Mouse (Mus musculus): ENCODE measurements around the gene BC024063.

DNA sequence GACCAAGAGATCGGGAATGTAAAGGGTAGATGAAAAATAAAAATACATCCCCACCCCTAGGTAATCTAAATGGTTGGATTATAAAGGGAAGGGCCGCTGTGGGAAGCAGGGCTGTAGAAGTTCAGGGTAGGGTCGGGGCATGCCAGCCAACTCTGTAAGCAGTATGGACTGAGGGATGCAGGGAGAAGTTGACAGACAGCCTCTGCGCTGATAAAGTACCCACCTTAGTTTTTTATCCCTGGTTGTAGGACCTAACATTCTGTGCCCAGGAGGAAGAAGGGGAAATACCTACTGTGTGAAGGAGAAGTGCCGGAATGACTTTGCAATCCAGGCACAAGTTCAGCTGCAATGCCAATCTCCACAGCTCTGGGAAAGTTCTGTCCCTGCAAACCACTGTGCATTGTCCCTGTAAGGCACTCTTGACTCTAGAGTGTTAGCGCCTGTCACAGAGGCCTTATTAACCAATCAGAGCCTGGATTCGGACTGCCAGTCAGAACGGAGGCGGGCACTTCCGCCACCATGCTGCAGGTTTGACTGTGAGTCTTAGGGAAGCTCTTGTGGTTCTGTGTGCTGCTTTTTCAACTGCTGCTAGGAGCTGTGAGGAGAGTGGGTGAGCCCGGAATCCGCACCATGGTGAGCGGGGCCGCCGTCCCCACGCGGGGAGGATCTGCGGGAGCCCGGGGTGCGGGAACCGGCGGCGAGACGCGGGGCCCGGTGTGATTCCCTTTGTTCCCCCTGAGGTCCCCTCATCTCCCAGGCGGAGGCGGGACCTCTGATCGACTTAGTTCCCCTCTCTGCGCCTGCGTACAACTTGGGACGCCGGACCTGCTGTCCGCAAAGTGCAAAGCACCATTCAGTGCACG is 35.3 kb upstream of the BC024063 start, which contains the start of gene Zfp873:
- TF ChIP-seq CTCF (IDR thresholded peaks at IDR 0.05; ENCODE audit: extremely low read depth, insufficient read depth, low read length) (no peak), POLR2A (IDR thresholded peaks at IDR 0.05; ENCODE audit: extremely low read depth, insufficient read depth, low read length) (peak; percentile 72)

All from cortical plate, adult 2 months (tissue).